Mouse (Mus musculus) right cerebral cortex, postnatal 25 days (tissue): ENCODE measurements at regions not wholly inside any gene's neighbourhood (a gene's known extent, or its start where the extent isn't known, plus 50 kb on each side); places are given as distances from the start of the nearest gene placed in this dataset.

Source experiments
- DNase-seq: peaks from one replicate; pipeline ENCODE4 v3.0.0; 2022

DNA sequence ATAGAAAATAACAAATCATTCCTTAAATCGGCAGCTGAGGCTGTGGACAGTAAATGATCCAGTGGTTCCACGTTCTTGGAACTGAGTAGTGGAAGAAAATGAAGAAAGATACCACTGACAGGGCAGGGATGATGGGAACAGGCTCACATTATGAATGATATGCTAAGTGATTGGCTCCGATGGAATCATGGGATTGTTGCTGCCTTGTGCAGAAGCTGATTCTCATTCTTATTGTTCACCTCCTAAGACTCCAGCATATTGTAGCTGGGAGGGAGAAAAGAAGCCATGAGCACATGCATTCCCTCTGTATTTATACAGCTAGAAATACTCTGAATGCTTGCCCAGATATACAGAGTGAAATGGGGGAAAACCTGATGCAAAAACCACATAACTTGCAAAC is 777.3 kb upstream of the Gm8797 start:
- DNase-seq, result no peak

DNA sequence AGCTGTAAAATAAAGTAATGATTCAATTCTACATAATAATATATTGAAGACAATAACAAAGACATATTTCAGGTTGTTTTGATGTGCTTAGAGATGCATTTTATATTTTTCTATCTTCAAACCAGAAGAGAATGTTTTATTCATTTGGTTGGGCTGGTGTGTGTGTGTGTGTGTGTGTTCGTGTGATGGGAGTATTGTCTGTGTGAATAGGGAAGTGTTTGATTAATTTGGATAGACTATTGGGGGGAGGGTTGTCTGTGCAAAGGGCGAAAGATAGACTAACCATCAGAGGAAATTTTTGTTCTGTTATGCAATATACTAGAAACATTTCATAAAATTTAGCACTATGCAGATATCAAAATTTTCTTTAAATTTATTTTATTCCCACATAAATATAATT is 776.8 kb upstream of the Gm8797 start:
- no peak for DNase-seq

DNA sequence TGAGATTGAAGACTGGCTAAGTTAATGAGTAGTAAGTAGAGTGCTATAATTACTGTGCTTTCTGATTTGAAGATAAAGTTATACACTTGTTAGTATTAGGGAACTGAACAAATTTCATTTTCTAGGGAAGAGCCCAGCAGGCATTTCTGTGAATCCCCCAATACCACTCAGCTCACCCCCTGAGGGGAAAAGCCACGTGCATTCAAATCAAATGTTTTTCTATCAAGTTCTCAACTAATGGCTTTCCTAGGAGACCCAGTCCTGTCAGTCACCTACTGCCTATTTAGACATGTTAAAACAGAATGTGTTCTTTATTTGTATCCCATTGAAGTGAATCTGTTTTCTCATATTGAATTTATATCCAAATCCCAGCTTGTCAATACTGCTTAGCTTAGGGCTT is 775.9 kb upstream of the Gm8797 start:
- no peak for DNase-seq

DNA sequence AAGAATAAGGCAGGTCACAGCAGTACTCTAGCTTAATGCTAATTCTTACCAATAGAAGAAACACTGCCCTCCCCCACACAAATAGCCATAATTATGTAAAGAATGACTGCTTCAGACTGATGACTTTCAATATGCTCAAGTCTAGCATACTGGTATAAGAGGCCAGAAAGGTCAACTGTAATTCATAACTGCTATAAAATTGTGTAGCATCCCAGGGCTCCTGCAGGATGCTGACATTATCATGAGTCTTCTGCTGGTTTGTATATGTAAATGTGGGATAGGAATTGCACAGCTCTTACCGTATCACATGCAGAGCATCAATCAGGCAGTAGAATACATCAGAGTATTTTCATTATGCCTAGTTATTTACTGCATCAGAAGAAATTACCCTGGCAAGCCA is 774.3 kb upstream of the Gm8797 start:
- no peak for DNase-seq

DNA sequence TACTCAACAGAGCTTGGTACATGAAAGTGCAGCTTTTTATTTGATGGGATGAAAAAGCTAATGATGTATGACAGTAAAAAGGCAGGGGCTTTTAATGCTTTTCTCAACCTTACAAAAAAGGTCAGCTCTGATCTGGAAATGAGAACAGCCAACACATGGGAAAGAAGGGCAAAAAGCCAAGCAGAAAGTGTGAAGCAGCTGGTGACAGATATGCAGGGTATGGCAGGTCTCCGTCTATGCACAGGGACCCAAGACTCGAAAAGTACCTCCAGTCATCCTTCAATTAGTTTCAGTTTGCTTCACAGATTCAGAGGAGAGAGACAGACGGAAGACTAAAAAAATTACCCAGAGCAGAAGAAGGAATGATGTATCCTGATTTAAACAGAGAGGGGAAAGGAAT is 732.9 kb upstream of the Gm8797 start:
- no peak for DNase-seq
